Mouse (Mus musculus) spleen, postnatal 4 days (tissue): Measurements from ENCODE around the gene Susd1.

ENCODE experiments used
- DNase-seq, 2 experiments: peaks; one replicate each; pipeline ENCODE4 v3.0.0; 2022; ENCODE audit warnings: low spot score in 2 of 2

The Susd1 gene

GRCm38 (mm10) chr4:59437990-59438854 is at the start of gene Susd1:
Susd1 (minus strand) TSS chr4:59438633.
- peak; percentile 81 to 91 for DNase-seq

GRCm38 (mm10) chr4:59471306-59471705 is 32.9 kb upstream of the Susd1 start:
- no peak for DNase-seq

- DNase-seq = no peak
These were observed 27.0 kb upstream of the Susd1 start for GRCm38 (mm10) chr4:59465449-59465848.

GRCm38 (mm10) chr4:59464661-59465060 is 26.2 kb upstream of the Susd1 start:
- DNase-seq = no peak

GRCm38 (mm10) chr4:59462494-59462893 is 24.1 kb upstream of the Susd1 start:
- peak in 1 of 2 experiments; percentile 56 for DNase-seq

- peak in 1 of 2 experiments; percentile 53 for DNase-seq
These were observed 22.8 kb upstream of the Susd1 start for GRCm38 (mm10) chr4:59461116-59461727.

GRCm38 (mm10) chr4:59459216-59459955 is 21.0 kb upstream of the Susd1 start:
- peak in 1 of 2 experiments; percentile 51 for DNase-seq

- DNase-seq = peak; percentile 52 to 71
These were observed 19.5 kb upstream of the Susd1 start for GRCm38 (mm10) chr4:59457941-59458340.

GRCm38 (mm10) chr4:59457091-59457490 is 18.7 kb upstream of the Susd1 start:
- peak in 1 of 2 experiments; percentile 56 for DNase-seq

- peak in 1 of 2 experiments; percentile 56 for DNase-seq
These were observed 17.0 kb upstream of the Susd1 start for GRCm38 (mm10) chr4:59455465-59455864.

GRCm38 (mm10) chr4:59454046-59454445 is 15.6 kb upstream of the Susd1 start:
- DNase-seq = peak in 1 of 2 experiments; percentile 38

GRCm38 (mm10) chr4:59452503-59452933 is 14.1 kb upstream of the Susd1 start:
- peak; percentile 5 to 48 for DNase-seq

- peak in 1 of 2 experiments; percentile 34 for DNase-seq
These were observed 12.5 kb upstream of the Susd1 start for GRCm38 (mm10) chr4:59450906-59451305.

GRCm38 (mm10) chr4:59450234-59450854 is 11.9 kb upstream of the Susd1 start:
- peak in 1 of 2 experiments; percentile 52 for DNase-seq

GRCm38 (mm10) chr4:59447296-59447695 is 8.9 kb upstream of the Susd1 start:
- DNase-seq = no peak

- DNase-seq = peak; percentile 48 to 76
These were observed 7.1 kb upstream of the Susd1 start for GRCm38 (mm10) chr4:59445516-59445915.

- no peak for DNase-seq
These were observed 6.6 kb upstream of the Susd1 start for GRCm38 (mm10) chr4:59444994-59445393.

GRCm38 (mm10) chr4:59444085-59444484 is 5.7 kb upstream of the Susd1 start:
- peak; percentile 50 to 72 for DNase-seq

- DNase-seq = peak in 1 of 2 experiments; percentile 32
These were observed 2.8 kb upstream of the Susd1 start for GRCm38 (mm10) chr4:59441265-59441664.

GRCm38 (mm10) chr4:59439960-59440359 is 1.5 kb upstream of the Susd1 start:
- peak in 1 of 2 experiments; percentile 47 for DNase-seq

- peak in 1 of 2 experiments; percentile 34 for DNase-seq
These were observed 608 bp upstream of the Susd1 start for GRCm38 (mm10) chr4:59439041-59439440.
